Mouse (Mus musculus) cerebellum, adult 2 months (tissue): ENCODE results near the gene Olfr429.

Experiments
- CTCF ChIP-seq: fragments of 200-500 bp; IDR thresholded peaks from 2 replicates; pipeline ENCODE4 v1.5.1; 2011; ENCODE audit warnings: low read depth, mild to moderate bottlenecking, control low read depth, low read length, moderate library complexity, borderline replicate concordance; ENCODE audit not compliant: insufficient read depth
- POLR2A ChIP-seq: fragments of 200-500 bp; IDR thresholded peaks from 2 replicates; pipeline ENCODE4 v1.6.1; 2011; ENCODE audit warnings: low read length, control low read depth, borderline replicate concordance; ENCODE audit not compliant: insufficient read depth

GRCm38 (mm10) chr1:174084031-174084430, at the start of gene Olfr429:
- TF ChIP-seq POLR2A (no peak), CTCF (no peak)
